In the genomic region with DNA sequence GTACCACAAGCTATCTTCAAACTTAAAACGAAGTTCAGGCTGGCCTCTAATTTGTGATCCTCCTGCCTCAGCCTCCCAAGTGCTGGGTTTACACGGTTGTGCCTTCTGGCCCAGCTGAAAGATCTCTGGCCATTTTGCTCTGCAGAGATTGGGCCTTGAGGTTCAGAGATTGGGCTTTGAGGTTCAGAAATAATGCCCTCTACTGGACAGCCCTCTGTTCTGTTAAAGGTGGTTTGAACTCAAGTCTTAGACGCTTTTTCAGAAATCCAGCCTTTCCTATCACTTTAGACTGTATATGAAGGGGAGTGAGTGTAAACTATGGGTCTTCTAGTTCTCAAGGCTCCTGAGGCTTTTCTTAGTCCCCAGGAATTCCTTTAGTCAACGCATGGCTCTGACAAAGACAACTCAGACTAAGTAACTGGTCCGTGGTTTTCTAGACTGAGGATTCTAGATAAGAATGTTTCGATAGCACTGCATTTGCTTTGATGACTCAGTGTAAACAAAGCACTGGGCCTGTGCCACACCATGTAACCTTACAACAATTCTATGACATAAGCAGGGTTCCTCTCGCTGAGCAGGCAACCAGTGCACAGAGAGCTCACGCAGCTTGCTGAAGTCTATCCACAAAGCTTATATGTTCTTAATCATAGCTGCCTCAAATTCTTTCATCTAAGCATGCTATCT, we compare ENCODE assay signal across 22 mouse cellular contexts.
A peak's percentile ranks its signal among the peaks of the same experiment; 100 is the strongest.
DNase-seq lines count a peak whose midpoint lies in the region; ATAC-seq and TF ChIP-seq lines count a peak whose summit lies in the region.
"Had no signal": no experiment of that assay in that cellular context is flagged by ENCODE, and none has a peak within 500 bp of the region (broad histone marks: within the 10 kb centered on the region; RNA-seq: fewer than 3 reads in every experiment).

No protein-coding gene starts in this region.

- no peak for TF ChIP-seq CTCF in embryonic fibroblast, embryonic 13.5 days (IDR thresholded peaks at IDR 0.05; ENCODE audit: borderline replicate concordance, insufficient read depth, low read length)

- H3K27ac ChIP-seq in embryonic fibroblast, embryonic 13.5 days (ENCODE audit: insufficient read depth, low read length), result peak overlapping the region; percentile 51
- no peak overlapping the region for H3K27ac ChIP-seq in hindbrain, embryonic 13.5 days
- H3K27ac ChIP-seq in forebrain, embryonic 14.5 days (ENCODE audit: low read depth, low read length), result no peak overlapping the region
- H3K27ac ChIP-seq: embryonic facial prominence, embryonic 15.5 days; forebrain, embryonic 13.5 days; liver, embryonic 14.5 days; neural tube, embryonic 12.5 days; stomach, embryonic 15.5 days had no signal

- H3K4me2 ChIP-seq in hindbrain, embryonic 13.5 days, result no peak overlapping the region
- no peak overlapping the region for H3K4me2 ChIP-seq in forebrain, embryonic 14.5 days (ENCODE audit: low read length)
- H3K4me2 ChIP-seq: embryonic facial prominence, embryonic 15.5 days; forebrain, embryonic 13.5 days; heart, embryonic 11.5 days; neural tube, embryonic 12.5 days; stomach, embryonic 15.5 days had no signal

- no peaks in the 10 kb centered on the region for H3K9me3 ChIP-seq in hindbrain, embryonic 13.5 days
- H3K9me3 ChIP-seq in forebrain, embryonic 14.5 days (replicated peaks; ENCODE audit: control insufficient read depth, low read length), result no peaks in the 10 kb centered on the region
- H3K9me3 ChIP-seq: embryonic facial prominence, embryonic 15.5 days; forebrain, embryonic 13.5 days; neural tube, embryonic 12.5 days; stomach, embryonic 15.5 days had no signal

- peak; percentile 45 for DNase-seq in adrenal gland, adult 2 months
- no peak for DNase-seq in adrenal gland, postnatal 10 days
- DNase-seq in 3T3-L1 (ENCODE audit: low read depth, low spot score), result peak; percentile 91
- DNase-seq in left cerebral cortex, adult 18-20 months (ENCODE audit: low spot score in 2 of 2), result no peak
- DNase-seq in forebrain, embryonic 14.5 days (ENCODE audit: low spot score), result no peak
- DNase-seq: B cell, adult 2 months; cerebellum, adult 9-11 months; heart, postnatal 14 days; kidney, adult 8-10 months; kidney, postnatal 4 days; lung, postnatal 10 days; right cerebral cortex, postnatal 14 days had no signal

- H3K36me3 ChIP-seq in hindbrain, embryonic 13.5 days, result no peaks in the 10 kb centered on the region
- H3K36me3 ChIP-seq in forebrain, embryonic 14.5 days (ENCODE audit: control insufficient read depth, insufficient read depth, low read length), result no peaks in the 10 kb centered on the region
- H3K36me3 ChIP-seq: embryonic facial prominence, embryonic 15.5 days; neural tube, embryonic 12.5 days; stomach, embryonic 15.5 days had no signal

- H3K4me1 ChIP-seq in embryonic fibroblast, embryonic 13.5 days (ENCODE audit: control insufficient read depth, insufficient read depth, low read length), result peaks cover 2% of the 10 kb centered on the region; the same call in 1 of the 2 replicates
- no peaks in the 10 kb centered on the region for H3K4me1 ChIP-seq in hindbrain, embryonic 13.5 days (replicated peaks)
- no peaks in the 10 kb centered on the region for H3K4me1 ChIP-seq in forebrain, embryonic 14.5 days (ENCODE audit: control insufficient read depth, insufficient read depth, low read length)
- H3K4me1 ChIP-seq: embryonic facial prominence, embryonic 15.5 days; forebrain, embryonic 13.5 days; neural tube, embryonic 12.5 days; stomach, embryonic 15.5 days had no signal

- 91% methylated on average over 8 of the region's 8 CpGs for WGBS in hindbrain, embryonic 13.5 days
- 89% methylated on average over 8 of the region's 8 CpGs for WGBS in forebrain, embryonic 14.5 days

- no peak for TF ChIP-seq POLR2A in embryonic fibroblast, embryonic 13.5 days (IDR thresholded peaks at IDR 0.05; ENCODE audit: low read depth, low read length)

- H3K4me3 ChIP-seq in embryonic fibroblast, embryonic 13.5 days (ENCODE audit: insufficient read depth, low read length), result no peak overlapping the region
- H3K4me3 ChIP-seq in hindbrain, embryonic 13.5 days, result no peak overlapping the region
- no peak overlapping the region for H3K4me3 ChIP-seq in forebrain, embryonic 14.5 days (ENCODE audit: low read depth, low read length)
- H3K4me3 ChIP-seq: embryonic facial prominence, embryonic 15.5 days; forebrain, embryonic 13.5 days; neural tube, embryonic 12.5 days; stomach, embryonic 15.5 days had no signal

- H3K27me3 ChIP-seq in hindbrain, embryonic 13.5 days, result no peaks in the 10 kb centered on the region
- H3K27me3 ChIP-seq in forebrain, embryonic 14.5 days (replicated peaks; ENCODE audit: control insufficient read depth, insufficient read depth, low read length), result no peaks in the 10 kb centered on the region
- H3K27me3 ChIP-seq: embryonic facial prominence, embryonic 15.5 days; forebrain, embryonic 13.5 days; neural tube, embryonic 12.5 days; stomach, embryonic 15.5 days had no signal

- ATAC-seq in megakaryocyte progenitor cell, adult 5-6 weeks (replicated peaks; ENCODE audit: poor library complexity), result 0 out of 2 replicates have a peak, but pooled peaks have one; percentile 9
- no peak for ATAC-seq in hindbrain, embryonic 13.5 days (ENCODE audit: low FRiP score)
- no peak for ATAC-seq in forebrain, embryonic 14.5 days
- ATAC-seq: forebrain, embryonic 13.5 days; hindbrain, embryonic 16.5 days had no signal

- H3K9ac ChIP-seq in hindbrain, embryonic 13.5 days, result no peak overlapping the region
- H3K9ac ChIP-seq in forebrain, embryonic 14.5 days (ENCODE audit: low read length), result no peak overlapping the region
- H3K9ac ChIP-seq: embryonic facial prominence, embryonic 15.5 days; forebrain, embryonic 13.5 days; liver, embryonic 14.5 days; neural tube, embryonic 12.5 days; stomach, embryonic 15.5 days had no signal

Comparison
In these comparisons a context has a peak if more than half of its experiments do, and no peak if none do; other contexts are left out.
1. DNase-seq: peak in adrenal gland, adult 2 months (single experiment) and 3T3-L1 (single experiment); none in adrenal gland, postnatal 10 days (single experiment), left cerebral cortex, adult 18-20 months (0 of 2) and forebrain, embryonic 14.5 days (single experiment).